Mouse (Mus musculus): ENCODE results near the gene Tmem150a.

- TF ChIP-seq CTCF (IDR thresholded peaks at IDR 0.05; ENCODE audit: low read depth, low read length) (no peak), POLR2A (IDR thresholded peaks at IDR 0.05; ENCODE audit: borderline replicate concordance, low read depth, low read length) (no peak)
Measured at GRCm38 (mm10) chr6:72318440-72318839, 36.8 kb upstream of the Tmem150a start.
